Mouse (Mus musculus) lung, postnatal 36 days (tissue): ENCODE measurements around the gene Pdcd6ip.
"Not testable (repeated sequence)": the region's sequence is repeated elsewhere in the genome, so short reads cannot be mapped to it uniquely, and the experiment has no call there.

Source experiments
- DNase-seq: peaks from one replicate; pipeline ENCODE4 v3.0.0; 2022; ENCODE audit warnings: mixed read lengths

Gene Pdcd6ip

GRCm38 (mm10) chr9:113707481-113708360, at the start of gene Pdcd6ip:
Pdcd6ip (minus strand) TSS chr9:113708259.
- DNase-seq: peak; percentile 91

- DNase-seq: no peak
These were observed 48.0 kb upstream of the Pdcd6ip start for GRCm38 (mm10) chr9:113755888-113756719.

GRCm38 (mm10) chr9:113749356-113749755, 41.3 kb upstream of the Pdcd6ip start:
- peak; percentile 47 for DNase-seq

GRCm38 (mm10) chr9:113743291-113743690, 35.2 kb upstream of the Pdcd6ip start:
- DNase-seq: no peak

- peak; percentile 42 for DNase-seq
These were observed 34.3 kb upstream of the Pdcd6ip start for GRCm38 (mm10) chr9:113742361-113742794.

DNA sequence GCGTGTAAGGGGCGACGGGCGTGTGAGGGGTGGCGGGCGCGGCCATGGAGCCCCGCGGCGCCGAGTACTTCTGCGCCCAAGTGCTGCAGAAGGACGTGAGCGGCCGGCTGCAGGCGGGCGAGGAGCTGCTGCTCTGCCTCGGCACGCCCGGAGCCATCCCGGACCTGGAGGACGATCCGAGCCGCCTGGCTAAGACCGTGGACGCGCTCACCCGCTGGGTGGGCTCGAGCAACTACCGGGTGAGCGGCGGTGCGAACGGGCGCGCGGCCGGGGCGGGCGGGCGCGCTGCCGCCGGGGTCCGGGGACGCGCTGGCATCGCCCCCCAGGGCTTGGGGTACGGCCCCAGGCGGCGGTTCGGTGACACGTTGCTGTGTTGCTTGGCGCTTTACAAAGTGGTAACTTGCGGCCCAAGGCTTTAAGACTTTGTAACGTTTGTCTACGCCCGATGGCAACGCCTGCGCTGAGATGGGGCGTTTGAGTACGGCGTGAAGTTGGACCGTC, 33.6 kb upstream of the Pdcd6ip start:
- DNase-seq: peak; percentile 25

DNA sequence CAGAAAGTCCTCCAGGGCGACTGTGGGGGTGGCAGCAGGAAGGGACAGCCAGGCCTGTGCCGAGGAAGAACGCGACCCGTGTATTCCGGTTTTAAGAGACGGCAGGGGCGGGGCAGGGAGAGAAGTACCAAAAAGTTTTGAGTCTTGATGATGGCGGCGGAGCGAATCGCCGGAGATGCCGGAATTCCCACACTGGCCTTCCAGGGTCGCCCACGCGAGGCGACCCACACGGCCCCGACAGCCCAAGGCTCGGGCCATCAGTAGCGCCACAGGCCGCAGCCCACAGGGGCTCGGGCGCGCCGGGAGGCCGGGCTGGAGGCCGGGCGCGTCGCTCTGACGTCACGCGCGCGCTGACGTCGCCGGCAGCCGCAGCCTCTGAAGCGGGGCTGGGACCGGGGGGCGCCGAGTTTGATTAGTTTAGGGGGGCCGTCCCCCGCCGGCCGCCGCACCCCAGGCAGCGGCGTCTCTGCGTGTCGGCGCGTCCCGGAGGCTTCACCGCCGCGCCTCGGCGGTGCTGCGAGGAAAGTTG, 33.1 kb upstream of the Pdcd6ip start, which contains the start of gene Clasp2:
TSS of gene Clasp2 (plus strand) at position 366 of the 529 bp plus-strand sequence.
- DNase-seq: peak; percentile 92

- peak; percentile 44 for DNase-seq
These were observed 30.9 kb upstream of the Pdcd6ip start for GRCm38 (mm10) chr9:113738941-113739340.

GRCm38 (mm10) chr9:113738021-113738420, 30.0 kb upstream of the Pdcd6ip start:
- peak; percentile 22 for DNase-seq

- no peak for DNase-seq
These were observed 27.9 kb upstream of the Pdcd6ip start for GRCm38 (mm10) chr9:113735920-113736319.

DNA sequence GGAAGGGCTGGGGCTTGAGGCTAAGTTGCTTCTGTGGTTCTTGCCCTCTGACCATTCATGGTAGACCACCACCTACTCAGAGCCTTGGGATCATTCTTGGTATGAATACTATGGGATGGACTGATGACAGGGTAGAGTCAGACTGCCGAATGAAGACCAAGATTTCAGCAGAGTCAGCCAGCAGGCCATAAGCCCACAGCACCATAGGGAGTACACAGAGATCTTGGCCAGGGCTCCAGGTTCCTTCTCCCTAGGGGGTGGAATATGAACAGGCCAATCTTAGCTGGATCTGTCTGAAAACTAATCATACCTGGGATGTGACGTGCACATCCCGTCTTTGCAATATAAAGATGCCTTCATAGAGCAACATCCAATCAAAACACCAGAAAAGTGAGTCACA, 23.5 kb upstream of the Pdcd6ip start:
- DNase-seq: no peak

GRCm38 (mm10) chr9:113726991-113727680, 19.1 kb upstream of the Pdcd6ip start:
- no peak for DNase-seq

DNA sequence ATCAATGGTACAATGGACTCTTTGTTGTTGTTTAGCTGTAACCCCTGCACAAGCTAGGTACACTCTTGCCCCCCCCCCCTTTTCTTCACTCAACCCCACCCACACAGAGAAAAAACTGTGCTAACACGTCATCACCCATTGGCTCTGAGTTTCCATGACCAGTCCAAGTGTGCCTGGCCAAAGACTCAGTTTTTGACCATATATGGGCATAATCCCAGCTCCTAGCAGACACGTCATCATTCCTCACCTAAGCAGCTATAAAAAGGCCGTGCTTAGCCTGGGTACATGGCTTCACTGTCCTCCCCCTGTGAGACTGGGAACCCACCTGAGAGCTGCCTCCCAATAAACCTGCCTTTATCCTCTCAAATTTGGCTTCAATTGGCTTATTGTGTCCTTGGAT, 18.1 kb upstream of the Pdcd6ip start:
- DNase-seq: no peak

GRCm38 (mm10) chr9:113725609-113726008, 17.6 kb upstream of the Pdcd6ip start:
- DNase-seq: not testable (repeated sequence)

DNA sequence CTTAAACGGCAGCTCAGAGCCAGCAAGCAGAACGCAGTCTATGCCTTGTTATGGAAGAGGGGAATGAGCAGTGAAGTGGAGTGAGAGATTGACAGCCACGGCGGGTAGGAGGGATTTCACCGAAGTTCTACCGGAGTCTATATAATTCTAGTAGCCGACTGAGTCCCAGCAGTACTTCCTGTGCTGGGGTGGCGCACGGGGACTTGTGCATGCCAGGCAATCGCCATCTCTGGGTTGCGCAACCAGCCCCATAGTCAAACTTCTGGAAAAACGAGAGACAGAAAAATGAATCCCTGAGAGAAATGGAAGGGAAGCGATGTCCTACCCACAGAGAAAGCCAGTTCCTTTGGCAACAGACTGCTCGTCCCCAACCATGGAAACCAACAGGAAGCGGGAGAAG, 16.6 kb upstream of the Pdcd6ip start:
- no peak for DNase-seq

GRCm38 (mm10) chr9:113719063-113719462, 11.0 kb upstream of the Pdcd6ip start:
- DNase-seq: peak; percentile 61

GRCm38 (mm10) chr9:113710871-113711270, 2.8 kb upstream of the Pdcd6ip start:
- no peak for DNase-seq

DNA sequence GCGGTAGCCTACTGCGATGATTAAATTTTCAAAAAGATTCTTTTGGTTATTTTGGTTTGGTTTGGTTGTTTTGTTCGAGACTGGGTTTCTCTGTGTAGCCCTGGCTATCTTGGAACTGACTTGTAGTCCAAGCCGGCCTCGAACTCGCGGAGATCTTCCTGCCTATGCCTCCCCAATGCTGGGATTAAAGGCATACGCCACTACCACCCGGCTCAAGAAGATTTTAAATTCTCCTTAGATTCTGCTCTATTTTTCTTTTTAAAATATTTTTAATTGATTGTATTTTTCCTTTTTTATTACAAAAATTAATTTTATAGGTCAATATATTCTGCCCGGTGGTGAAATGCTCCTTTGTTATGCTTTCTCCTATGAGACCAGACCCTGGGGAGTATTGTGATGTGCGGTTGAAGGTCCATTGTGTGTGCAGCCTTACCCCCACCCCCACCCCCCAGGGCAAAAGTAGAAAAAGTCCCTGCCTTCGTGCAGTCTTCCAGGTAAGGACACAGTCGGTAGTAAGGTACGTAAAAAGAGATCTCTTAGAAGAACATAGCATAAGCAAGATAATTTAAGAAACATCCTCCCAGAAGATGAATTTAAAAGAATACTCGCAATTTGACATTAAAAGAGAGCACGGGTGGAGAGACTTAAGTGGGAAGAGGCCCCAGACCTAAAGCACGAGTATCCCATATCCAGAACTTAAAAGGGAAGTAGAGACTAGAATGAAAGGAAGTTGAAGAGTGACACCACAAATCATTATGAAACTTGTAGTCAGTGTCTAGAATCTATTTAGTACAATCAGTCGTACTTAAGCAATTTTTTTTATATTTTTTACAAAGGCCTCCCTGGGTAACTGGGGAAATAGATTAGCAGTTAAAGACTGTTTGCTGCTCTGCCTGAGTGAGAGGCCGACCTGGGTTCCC, 562 bp upstream of the Pdcd6ip start:
- DNase-seq: no peak

- DNase-seq: no peak
These were observed 1.2 kb downstream of the Pdcd6ip start for GRCm38 (mm10) chr9:113706841-113707240.

DNA sequence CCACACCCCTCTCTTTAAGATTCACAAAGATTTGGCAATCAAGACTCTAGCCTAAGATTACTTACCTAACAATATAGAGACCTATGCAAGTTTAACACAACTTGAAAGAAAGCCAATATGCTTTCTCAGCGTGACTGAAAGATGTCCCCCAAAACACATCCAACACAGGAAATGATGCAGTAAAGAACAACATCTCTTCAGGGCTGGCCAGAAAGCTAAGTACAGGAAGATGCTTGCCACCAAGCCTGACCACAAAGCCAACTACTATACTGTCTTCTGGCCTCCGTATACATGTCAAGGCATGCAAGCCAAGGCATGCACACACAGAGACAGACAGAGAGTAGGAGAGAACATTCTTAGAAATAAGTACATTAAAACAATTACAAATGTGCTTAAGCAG, 2.0 kb downstream of the Pdcd6ip start:
- DNase-seq: no peak

DNA sequence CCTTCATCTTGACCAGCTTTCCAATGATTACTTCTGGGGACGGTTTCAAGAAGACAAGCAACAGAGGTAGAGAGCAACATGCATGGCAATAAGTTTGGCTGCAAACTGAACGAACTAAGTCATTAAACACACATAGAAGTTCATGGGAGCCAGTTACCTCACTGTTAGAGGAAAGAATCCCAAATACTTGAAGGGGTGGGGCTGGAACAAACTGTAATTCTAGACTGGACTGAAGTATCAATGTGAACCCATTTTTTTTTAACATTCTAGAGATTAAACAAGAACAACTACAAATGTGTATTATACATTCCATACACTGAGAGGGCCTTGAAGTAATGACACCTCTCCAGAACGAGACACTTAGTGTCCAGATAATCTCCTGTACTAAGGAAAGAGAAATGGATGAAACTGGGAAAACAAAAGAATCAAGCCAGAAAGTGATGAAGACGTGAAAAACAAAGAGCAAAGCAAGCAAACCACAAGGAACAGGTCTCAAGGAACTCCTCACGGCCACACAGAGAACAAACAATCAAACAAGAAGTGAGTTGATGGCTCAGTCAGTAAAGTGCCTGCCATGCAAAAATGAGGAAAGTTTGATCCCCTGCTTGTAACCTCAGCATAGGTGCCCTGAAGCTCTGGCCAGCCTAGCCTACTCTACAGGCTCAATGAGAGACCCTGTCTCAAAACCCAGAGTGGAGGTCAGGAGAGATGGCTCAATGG, 6.5 kb downstream of the Pdcd6ip start:
- peak; percentile 41 for DNase-seq
